Mouse (Mus musculus): Measurements from ENCODE around the gene Ccdc88c.

DNA sequence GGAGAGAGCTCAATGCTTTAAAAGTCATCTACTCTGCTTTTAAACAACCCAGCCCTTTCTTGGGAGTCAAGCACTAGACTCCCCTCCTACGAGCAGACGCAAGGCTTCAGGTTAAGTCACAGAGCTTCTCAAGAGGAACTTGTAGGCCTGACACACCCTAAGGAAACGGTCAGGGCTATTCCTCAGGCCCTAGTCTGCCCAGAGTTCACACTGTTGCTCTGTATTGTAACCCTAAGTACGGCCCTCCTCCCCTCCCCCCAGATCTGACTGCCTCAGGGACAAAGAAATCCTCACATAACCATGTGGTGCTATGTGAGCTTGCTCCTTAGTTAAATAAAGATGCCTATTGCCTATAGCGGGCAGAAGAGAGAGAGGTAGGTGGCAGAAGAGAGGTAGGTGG is 79.7 kb downstream of the Ccdc88c start:
- TF ChIP-seq CTCF (IDR thresholded peaks at IDR 0.05; ENCODE audit: control insufficient read depth, insufficient read depth, low read length) = no peak
- TF ChIP-seq POLR2A (IDR thresholded peaks at IDR 0.05; ENCODE audit: borderline replicate concordance, control insufficient read depth, low read depth, low read length) = no peak
